Mouse (Mus musculus) right cerebral cortex, adult 2 months (tissue): Measurements from ENCODE around the gene Fam187b.

ENCODE experiments used
- DNase-seq, 2 experiments: peaks; one replicate each; pipeline ENCODE4 v3.0.0; 2021 to 2022; ENCODE audit warnings: low spot score in 2 of 2

Gene Fam187b

GRCm38 (mm10) chr7:31008889-31009288 is 35.3 kb downstream of the Fam187b start:
- DNase-seq, result no peak

DNA sequence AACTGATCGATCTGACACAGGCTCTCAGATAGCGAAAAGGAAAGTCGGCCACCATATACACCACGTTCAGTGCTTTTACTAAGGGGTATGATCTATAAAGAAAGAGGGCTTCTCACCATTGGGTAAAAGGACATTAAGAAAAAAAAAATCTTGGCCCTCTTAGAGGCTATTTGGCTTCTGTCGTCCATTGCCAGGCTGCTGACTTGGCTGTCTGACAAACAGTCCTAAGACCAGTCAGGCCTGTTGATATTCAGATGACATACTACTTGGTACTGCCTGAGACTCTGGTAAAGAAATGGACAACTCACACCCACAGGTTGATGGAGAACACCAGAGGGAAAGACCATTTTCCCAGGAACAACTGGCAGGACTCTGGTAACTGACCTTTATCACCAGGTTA is 39.4 kb downstream of the Fam187b start:
- DNase-seq, result no peak

DNA sequence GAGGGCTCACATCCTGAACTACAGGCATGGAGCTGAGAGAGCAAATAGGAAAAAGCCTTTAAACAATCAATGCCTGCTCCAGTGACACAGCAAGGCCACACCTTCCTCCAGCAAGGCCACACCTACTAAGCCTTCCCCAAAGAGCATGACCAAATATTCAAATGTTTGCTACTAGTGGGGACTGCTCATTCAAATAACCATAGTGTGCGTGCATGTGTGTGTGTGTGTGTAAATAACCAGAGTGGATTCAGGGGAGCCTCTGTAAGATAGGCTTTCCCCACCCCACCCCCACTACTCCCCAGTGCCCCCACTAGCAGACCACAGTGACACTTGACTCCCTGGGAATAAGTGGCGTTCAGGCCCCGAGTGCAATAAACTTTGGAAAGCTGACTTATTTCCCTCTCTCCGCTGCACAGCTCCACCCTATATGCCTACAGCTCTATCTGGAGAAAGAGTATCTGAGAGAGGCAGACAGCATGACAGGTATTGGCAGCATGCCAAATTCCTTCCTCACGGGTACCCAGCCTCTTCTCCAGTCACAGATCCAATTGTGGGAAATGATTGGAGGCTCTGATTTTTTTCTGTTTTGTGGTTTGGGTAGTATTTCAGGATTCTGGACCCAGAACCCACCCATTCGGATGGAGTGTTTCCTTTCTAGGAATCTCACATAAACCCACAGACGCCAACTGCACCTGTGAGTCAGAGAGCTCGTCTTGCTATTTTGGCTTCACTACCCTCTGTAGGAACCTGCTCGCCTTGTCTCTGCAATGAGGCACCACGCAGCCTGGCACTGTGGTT is 43.7 kb downstream of the Fam187b start:
- DNase-seq, result peak; percentile 83 to 84

DNA sequence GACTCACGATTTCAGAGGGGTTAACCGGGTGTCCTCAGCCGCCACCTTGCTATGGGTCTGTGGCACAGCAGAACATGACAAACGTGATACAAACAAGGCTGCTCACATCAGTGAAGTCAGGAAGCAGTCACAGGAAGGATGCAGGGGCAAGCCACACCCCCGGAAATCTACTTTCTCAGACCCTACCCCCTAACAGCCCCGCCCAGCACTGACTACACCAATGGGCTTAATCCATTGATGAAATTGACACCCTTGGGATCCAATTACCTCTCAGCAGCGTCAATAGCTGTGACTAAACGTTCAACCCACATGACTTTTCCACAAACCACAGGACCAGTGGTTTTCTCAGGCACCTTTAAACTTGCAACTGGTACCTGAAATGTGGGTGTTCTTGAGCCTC is 55.0 kb downstream of the Fam187b start:
- DNase-seq, result no peak

GRCm38 (mm10) chr7:31030717-31031116 is 57.1 kb downstream of the Fam187b start:
- no peak for DNase-seq

DNA sequence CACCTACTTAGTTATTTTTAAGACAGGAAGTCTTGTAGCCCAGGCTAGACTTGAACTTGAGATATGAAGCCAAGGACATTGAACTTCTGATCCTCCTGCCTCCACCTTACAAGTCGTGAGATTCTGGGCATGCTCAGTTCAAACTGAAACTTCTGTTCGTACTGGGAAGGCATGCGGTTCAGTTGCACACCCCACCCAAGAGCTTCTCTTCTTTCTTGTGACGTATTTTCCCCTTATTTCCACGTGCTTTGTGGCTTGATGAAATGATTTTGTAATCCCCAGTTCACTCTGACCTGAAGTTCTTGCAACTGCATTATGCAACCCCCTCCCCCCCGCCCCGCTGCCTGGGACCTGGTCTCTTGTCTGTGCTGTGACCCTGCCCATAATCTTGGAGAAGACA is 58.1 kb downstream of the Fam187b start:
- no peak for DNase-seq

DNA sequence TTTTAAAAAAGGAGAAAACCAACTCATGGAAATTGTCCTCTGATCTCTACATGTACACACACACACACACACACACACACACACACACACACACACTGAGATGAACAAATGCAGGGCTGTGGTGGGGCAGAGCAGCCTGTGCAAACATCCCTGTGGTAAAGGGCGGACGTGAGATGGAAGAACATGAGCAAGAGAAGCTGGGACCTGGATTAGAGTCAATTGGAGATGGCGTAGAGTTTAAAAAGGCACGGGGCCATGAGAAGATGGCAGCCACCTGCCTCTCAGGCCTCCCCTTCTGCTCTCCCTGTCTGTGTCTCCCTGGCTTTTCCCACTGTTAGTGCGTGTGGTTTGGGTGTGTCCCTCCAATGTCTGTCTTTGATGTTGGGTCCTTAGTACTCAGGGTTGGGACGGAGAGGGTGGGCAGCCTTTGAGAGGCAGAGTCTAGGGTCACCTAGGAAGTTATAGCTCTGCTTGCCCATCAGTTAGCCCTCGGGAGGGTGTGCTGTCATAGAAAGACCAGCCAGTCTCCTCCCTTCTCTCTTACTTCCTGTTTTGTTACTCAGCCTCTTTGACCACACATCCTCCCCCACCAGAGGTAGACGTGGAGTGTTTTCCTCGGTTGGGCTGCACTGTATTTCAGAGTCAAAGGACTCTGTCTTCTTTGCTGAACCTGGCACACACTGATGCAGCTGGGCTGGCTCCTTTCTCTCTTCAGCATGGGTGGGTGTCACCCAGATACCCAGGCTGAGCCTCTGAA is 60.0 kb downstream of the Fam187b start:
- DNase-seq, result no peak

GRCm38 (mm10) chr7:31034789-31035188 is 61.2 kb downstream of the Fam187b start:
- no peak for DNase-seq

DNA sequence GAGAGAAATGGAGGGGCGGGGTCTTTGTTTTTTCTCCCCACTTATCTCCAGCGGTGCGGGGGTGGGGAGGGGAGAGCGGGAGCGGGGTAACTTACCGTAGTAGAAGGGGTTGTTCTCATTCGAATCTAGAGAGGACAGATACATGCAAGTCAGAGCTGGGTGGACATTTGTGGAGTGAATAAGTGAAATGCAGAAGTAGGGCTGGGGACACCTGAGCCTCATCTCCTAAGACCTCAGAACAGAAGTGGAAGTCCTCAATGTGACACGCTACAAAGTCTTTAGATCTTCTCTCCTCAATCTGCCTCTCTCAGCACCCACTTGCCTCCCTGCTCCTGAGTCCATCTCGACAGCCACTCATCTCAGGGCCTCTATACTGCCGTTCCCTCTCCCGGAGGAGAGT is 61.7 kb downstream of the Fam187b start:
- DNase-seq, result no peak

GRCm38 (mm10) chr7:31036917-31037316 is 63.3 kb downstream of the Fam187b start:
- DNase-seq, result no peak

DNA sequence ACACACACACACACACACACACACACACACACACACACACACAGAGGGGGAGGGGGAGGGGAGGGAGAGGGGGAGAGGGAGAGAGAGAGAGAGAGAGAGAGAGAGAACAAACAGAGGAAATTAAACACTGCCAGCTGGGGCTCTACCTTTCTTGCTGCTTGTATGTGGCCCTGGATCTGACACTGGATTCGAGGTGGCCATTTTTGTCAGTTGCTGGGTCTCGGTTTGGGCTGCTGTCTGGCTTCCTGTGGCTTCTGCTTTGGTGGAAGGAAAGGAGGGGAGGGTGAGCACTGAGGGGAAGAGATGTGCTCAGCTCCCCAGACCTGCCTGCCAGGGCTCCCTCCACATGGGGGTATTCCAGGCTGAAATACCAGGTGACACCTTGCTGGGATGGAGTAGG is 64.1 kb downstream of the Fam187b start:
- no peak for DNase-seq

DNA sequence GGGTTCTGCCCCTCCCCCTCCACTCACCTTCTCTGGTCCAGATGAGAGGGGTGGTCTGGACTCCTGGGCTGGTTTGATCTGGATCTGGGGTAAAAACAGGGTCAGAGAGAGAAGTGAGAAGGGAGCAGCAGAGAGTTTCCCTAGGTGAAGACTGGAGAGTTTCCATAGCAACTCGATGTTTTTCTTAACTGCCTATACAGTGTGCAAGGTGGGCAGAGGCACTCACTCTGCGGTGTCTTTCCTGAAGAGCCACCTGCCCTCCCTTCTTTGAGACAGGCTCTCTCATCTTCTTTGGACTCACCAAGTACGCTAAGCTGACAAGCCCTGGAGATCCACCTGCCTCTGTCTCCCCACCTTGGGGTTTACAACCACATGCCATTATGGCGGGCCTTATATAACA is 65.4 kb downstream of the Fam187b start:
- no peak for DNase-seq
